In the genomic region with DNA sequence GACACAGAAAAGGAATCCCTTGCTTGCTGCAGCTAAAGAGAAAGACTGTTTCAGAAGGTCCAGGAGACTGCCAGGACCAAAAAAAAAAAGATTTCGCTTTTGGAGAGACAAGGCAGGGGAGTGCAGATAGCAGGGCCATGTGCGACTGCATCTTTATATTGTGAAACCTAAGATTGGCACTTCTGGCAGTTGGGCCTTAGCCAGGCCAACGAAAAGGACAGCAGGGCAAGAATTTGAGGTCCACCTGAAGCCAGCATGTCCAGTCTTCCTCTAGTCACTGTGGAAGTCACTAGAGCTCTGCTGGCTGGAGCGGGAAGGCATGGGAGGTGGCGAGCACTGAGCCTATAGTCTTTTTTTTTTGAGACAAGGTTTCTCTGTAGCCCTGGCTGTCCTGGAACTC, we compare ENCODE assay signal across 9 mouse cellular contexts. TPM values are rescaled to one million over a fixed set of nuclear protein-coding genes. Genes with fewer than 3 reads are reported as not detected.
DNase-seq lines count a peak whose midpoint lies in the region; ATAC-seq and TF ChIP-seq lines count a peak whose summit lies in the region.
"Had no signal": no experiment of that assay in that cellular context is flagged by ENCODE, and none has a peak within 500 bp of the region (broad histone marks: within the 10 kb centered on the region; RNA-seq: fewer than 3 reads in every experiment).

No protein-coding gene starts in this region.

- H3K4me1 ChIP-seq in heart, embryonic 12.5 days (replicated peaks) = peaks cover 31% of the 10 kb centered on the region
- H3K4me1 ChIP-seq in ES-E14 (ENCODE audit: control insufficient read depth in 2 of 2, insufficient read depth in 2 of 2, low read length in 2 of 2, poor library complexity in 1 of 2) = peaks cover 2 to 7% of the 10 kb centered on the region in 2 experiments; a peak in 3 of 4 replicates
- H3K4me1 ChIP-seq in hindbrain, embryonic 10.5 days (replicated peaks) = peaks cover 38% of the 10 kb centered on the region
- peaks cover 42% of the 10 kb centered on the region for H3K4me1 ChIP-seq in midbrain, embryonic 10.5 days

- no peak for DNase-seq in heart, adult 9 months (ENCODE audit: low spot score in 2 of 2)
- DNase-seq in ES-E14 (ENCODE audit: low read depth, low spot score) = no peak
- no peak for DNase-seq in hindbrain, embryonic 10.5 days (ENCODE audit: low spot score)
- DNase-seq in midbrain, embryonic 10.5 days (ENCODE audit: low spot score) = no peak
- no peak for DNase-seq in left cerebral cortex, adult 2 months (ENCODE audit: extremely low spot score in 1 of 2, low spot score in 2 of 2)
- DNase-seq in adrenal gland, adult 8-10 months = no peak
- no peak for DNase-seq in cerebellum, postnatal 14 days

- H3K27me3 ChIP-seq in heart, embryonic 12.5 days (replicated peaks) = no peaks in the 10 kb centered on the region
- H3K27me3 ChIP-seq in hindbrain, embryonic 10.5 days (ENCODE audit: insufficient read depth, poor library complexity, severe bottlenecking) = no peaks in the 10 kb centered on the region
- H3K27me3 ChIP-seq in midbrain, embryonic 10.5 days (ENCODE audit: low read depth, poor library complexity, severe bottlenecking) = no peaks in the 10 kb centered on the region
- H3K27me3 ChIP-seq: Patski had no signal

- TF ChIP-seq CTCF in left cerebral cortex, adult 2 months (IDR thresholded peaks at IDR 0.05) = no peak

- no peaks in the 10 kb centered on the region for H3K9me3 ChIP-seq in heart, embryonic 12.5 days (replicated peaks)
- H3K9me3 ChIP-seq in ES-E14 (ENCODE audit: control insufficient read depth, insufficient read depth, low read depth, low read length) = no peaks in the 10 kb centered on the region
- H3K9me3 ChIP-seq in hindbrain, embryonic 10.5 days = no peaks in the 10 kb centered on the region
- no peaks in the 10 kb centered on the region for H3K9me3 ChIP-seq in midbrain, embryonic 10.5 days (replicated peaks)

- no peak overlapping the region for H3K27ac ChIP-seq in heart, embryonic 12.5 days (ENCODE audit: poor library complexity, severe bottlenecking)
- 0 out of 2 replicates have a peak overlapping the region, but pooled peaks have one; percentile 97 for H3K27ac ChIP-seq in ES-E14 (ENCODE audit: insufficient read depth, low read depth, low read length, poor library complexity, severe bottlenecking)
- H3K27ac ChIP-seq in hindbrain, embryonic 10.5 days = peak overlapping the region; percentile 98
- peak overlapping the region; percentile 94 for H3K27ac ChIP-seq in midbrain, embryonic 10.5 days (replicated peaks)
- H3K27ac ChIP-seq in left cerebral cortex, adult 2 months = no peak overlapping the region

- in situ Hi-C loops in ES-E14 (cut with MboI; ENCODE audit: low sequenced_read_pairs in 2 of 2, unreplicated experiment in 2 of 2) = loop anchor here (5.0 to 10.0 kb wide), 2 partner anchors 58 to 66 kb away; no protein-coding TSS in a partner anchor

- peak overlapping the region; percentile 82 for H3K4me2 ChIP-seq in heart, embryonic 12.5 days

- peaks cover 25% of the 10 kb centered on the region for H3K36me3 ChIP-seq in heart, embryonic 12.5 days
- peaks cover 7% of the 10 kb centered on the region for H3K36me3 ChIP-seq in ES-E14 (ENCODE audit: control insufficient read depth, insufficient read depth, low read length, poor library complexity, severe bottlenecking)
- H3K36me3 ChIP-seq in hindbrain, embryonic 10.5 days = peaks cover 35% of the 10 kb centered on the region
- peaks cover 36% of the 10 kb centered on the region for H3K36me3 ChIP-seq in midbrain, embryonic 10.5 days

- H3K9ac ChIP-seq in heart, embryonic 12.5 days = peak overlapping the region; percentile 82
- peak overlapping the region; percentile 96 for H3K9ac ChIP-seq in ES-E14 (ENCODE audit: insufficient read depth, low read depth, low read length, poor library complexity, severe bottlenecking)

- intact Hi-C loops in left cerebral cortex, adult 2 months (cut with DNase I) = loop anchor here (5.0 kb wide), 1 partner anchor 118 kb away; no protein-coding TSS in a partner anchor

- peak overlapping the region; percentile 71 for H3K4me3 ChIP-seq in heart, embryonic 12.5 days
- H3K4me3 ChIP-seq in ES-E14 (ENCODE audit: insufficient read depth in 1 of 2, low read depth in 1 of 2, low read length in 2 of 2, poor library complexity in 1 of 2, severe bottlenecking in 1 of 2) = peak overlapping the region; percentile 85 to 93
- peak overlapping the region; percentile 89 for H3K4me3 ChIP-seq in hindbrain, embryonic 10.5 days
- H3K4me3 ChIP-seq in midbrain, embryonic 10.5 days = peak overlapping the region; percentile 80
- H3K4me3 ChIP-seq in left cerebral cortex, adult 2 months = no peak overlapping the region

- WGBS in heart, embryonic 12.5 days = 61% methylated on average over 5 of the region's 5 CpGs
- 68% methylated on average over 5 of the region's 5 CpGs for WGBS in hindbrain, embryonic 10.5 days
- 72% methylated on average over 5 of the region's 5 CpGs for WGBS in midbrain, embryonic 10.5 days

- no peak for ATAC-seq in heart, embryonic 12.5 days (ENCODE audit: insufficient number of reproducible peaks, low FRiP score)

TF ChIP-seq in ES-E14, 5 proteins besides CTCF, POLR2A, EP300 and RAD21:
- no peak for TF ChIP-seq MAFK (IDR thresholded peaks at IDR 0.05; ENCODE audit: insufficient read depth, low read depth, low read length)
- no peak for TF ChIP-seq CHD2 (IDR thresholded peaks at IDR 0.05; ENCODE audit: low read depth, low read length)
- no peak for TF ChIP-seq ZC3H11A (IDR thresholded peaks at IDR 0.05; ENCODE audit: borderline replicate concordance, low read depth, low read length)
- TF ChIP-seq HCFC1 (IDR thresholded peaks at IDR 0.05; ENCODE audit: borderline replicate concordance, insufficient read depth, low read length) = no peak
- no peak for TF ChIP-seq ZNF384 (IDR thresholded peaks at IDR 0.05; ENCODE audit: low read depth, low read length)

RNA-seq across cellular contexts. Expression of a gene that starts 1.2 kb away (rescaled TPM):
- 100 and 104 TPM in 2 replicates for polyA plus RNA-seq in heart, embryonic 12.5 days (2016; fragmentation: Nextera tagmentation; extraction: Ambion mirVana)
- total RNA-seq in ES-E14 (2012; rRNA removed) = 89.5 and 97.0 TPM in 2 replicates
- 157 and 167 TPM in 2 replicates for polyA plus RNA-seq in hindbrain, embryonic 10.5 days (2016; fragmentation: Nextera tagmentation; extraction: Ambion mirVana)
- 162 and 174 TPM in 2 replicates for polyA plus RNA-seq in midbrain, embryonic 10.5 days (2016; fragmentation: Nextera tagmentation; extraction: Ambion mirVana)
- total RNA-seq in left cerebral cortex, adult 2 months (2021) = 1 to 10 TPM; 6.5 to 6.6 TPM
- 10 to 100 TPM; 31.5 to 46.9 (median 34.3) TPM for total RNA-seq in adrenal gland, adult 8-10 months (2022)

RNA-seq across cellular contexts. Expression of a gene that starts 16.0 kb away (rescaled TPM):
- polyA plus RNA-seq in heart, embryonic 12.5 days (2016; fragmentation: Nextera tagmentation; extraction: Ambion mirVana) = 14.1 and 14.3 TPM in 2 replicates
- 13.6 and 17.1 TPM in 2 replicates for total RNA-seq in ES-E14 (2012; rRNA removed)
- polyA plus RNA-seq in hindbrain, embryonic 10.5 days (2016; fragmentation: Nextera tagmentation; extraction: Ambion mirVana) = 19.2 and 20.3 TPM in 2 replicates
- 18.7 and 20.0 TPM in 2 replicates for polyA plus RNA-seq in midbrain, embryonic 10.5 days (2016; fragmentation: Nextera tagmentation; extraction: Ambion mirVana)
- 10 to 100 TPM; 75.8 to 77.6 TPM for total RNA-seq in left cerebral cortex, adult 2 months (2021)
- total RNA-seq in adrenal gland, adult 8-10 months (2022) = 10 to 100 TPM; 44.3 to 50.8 (median 47.0) TPM

RNA-seq across cellular contexts. Expression of a gene that starts 24.7 kb away (rescaled TPM):
- not detected in 2 replicates for polyA plus RNA-seq in heart, embryonic 12.5 days (2016; fragmentation: Nextera tagmentation; extraction: Ambion mirVana)
- not detected in 2 replicates for total RNA-seq in ES-E14 (2012; rRNA removed)
- polyA plus RNA-seq in hindbrain, embryonic 10.5 days (2016; fragmentation: Nextera tagmentation; extraction: Ambion mirVana) = not detected in 2 replicates
- not detected in 2 replicates for polyA plus RNA-seq in midbrain, embryonic 10.5 days (2016; fragmentation: Nextera tagmentation; extraction: Ambion mirVana)
- total RNA-seq in left cerebral cortex, adult 2 months (2021) = 1 to 10 TPM; 1.4 to 1.6 TPM
- 1 to 10 TPM in 2 of 4 experiments, under 1 TPM in 2; 0.77 to 7.8 (median 2.5) TPM for total RNA-seq in adrenal gland, adult 8-10 months (2022)

RNA-seq across cellular contexts. Expression of a gene that starts 30.5 kb away (rescaled TPM):
- polyA plus RNA-seq in heart, embryonic 12.5 days (2016; fragmentation: Nextera tagmentation; extraction: Ambion mirVana) = not detected in 2 replicates
- total RNA-seq in ES-E14 (2012; rRNA removed) = not detected in 2 replicates
- not detected in 2 replicates for polyA plus RNA-seq in hindbrain, embryonic 10.5 days (2016; fragmentation: Nextera tagmentation; extraction: Ambion mirVana)
- not detected in 2 replicates for polyA plus RNA-seq in midbrain, embryonic 10.5 days (2016; fragmentation: Nextera tagmentation; extraction: Ambion mirVana)
- 1 to 10 TPM in 1 of 2 experiments, not detected in 1; 1.1 TPM for total RNA-seq in left cerebral cortex, adult 2 months (2021)
- 1 to 10 TPM in 1 of 4 experiments, not detected in 3; 2.1 TPM for total RNA-seq in adrenal gland, adult 8-10 months (2022)
- polyA plus RNA-seq: Patski had no signal

RNA-seq across cellular contexts. Expression of a gene that starts 36.4 kb away (rescaled TPM):
- 0.10 TPM in 1 of 2 replicates, not detected in the other for polyA plus RNA-seq in heart, embryonic 12.5 days (2016; fragmentation: Nextera tagmentation; extraction: Ambion mirVana)
- total RNA-seq in ES-E14 (2012; rRNA removed) = 2.6 and 3.2 TPM in 2 replicates
- 0.12 TPM in 1 of 2 replicates, not detected in the other for polyA plus RNA-seq in hindbrain, embryonic 10.5 days (2016; fragmentation: Nextera tagmentation; extraction: Ambion mirVana)
- polyA plus RNA-seq in midbrain, embryonic 10.5 days (2016; fragmentation: Nextera tagmentation; extraction: Ambion mirVana) = 0.27 TPM in 2 replicates
- total RNA-seq in left cerebral cortex, adult 2 months (2021) = under 1 TPM; 0.49 to 0.57 TPM
- 1 to 10 TPM in 2 of 4 experiments, under 1 TPM in 1, not detected in 1; 0.89 to 1.9 (median 1.3) TPM for total RNA-seq in adrenal gland, adult 8-10 months (2022)

Comparison
In these comparisons a context has a peak if more than half of its experiments do, and no peak if none do; other contexts are left out.
1. H3K27ac ChIP-seq: peak in ES-E14 (single experiment), hindbrain, embryonic 10.5 days (single experiment) and midbrain, embryonic 10.5 days (single experiment); none in heart, embryonic 12.5 days (single experiment) and left cerebral cortex, adult 2 months (single experiment).
2. RNA of a gene that starts 1.2 kb away (total RNA-seq): 89.5 to 97.0 TPM in ES-E14 and 31.5 to 46.9 TPM in adrenal gland, adult 8-10 months; 6.5 to 6.6 TPM in left cerebral cortex, adult 2 months; every median in the first group is over 4 times any median in the second.